Mouse (Mus musculus): ENCODE results near the gene Borcs5. TPM values are rescaled to one million over a fixed set of nuclear protein-coding genes. Genes with fewer than 3 reads are reported as not detected.

Gene Borcs5
- polyA plus RNA-seq, 1 experiment from 2014 or later: 53.6 TPM

DNA sequence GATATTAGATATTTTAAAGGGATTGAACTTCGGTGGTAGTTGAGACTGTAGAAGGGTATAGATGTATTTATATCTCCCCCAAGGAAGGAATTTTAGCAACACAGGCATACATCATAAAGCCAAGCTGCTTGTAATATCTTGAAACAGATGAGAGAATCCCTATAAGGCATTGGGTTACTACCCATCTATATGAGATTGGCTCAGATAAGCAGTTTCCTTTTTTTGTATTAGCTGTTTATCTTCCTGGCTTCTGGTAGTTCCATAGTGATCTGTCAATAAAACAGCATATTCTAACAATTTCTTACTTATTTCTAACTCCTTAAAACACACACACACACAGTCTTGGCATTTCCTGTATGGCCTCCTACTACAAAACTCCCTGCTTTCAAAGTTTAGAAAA lies 590 bp downstream of the Borcs5 start:
- Histone ChIP-seq H3K36me3 (ENCODE audit: control insufficient read depth, insufficient read depth, low read length) (no peaks in the 10 kb centered on the region), H3K4me3 (ENCODE audit: low read depth, low read length) (no peak overlapping the region), H3K9ac (replicated peaks; ENCODE audit: low read depth, low read length) (no peak overlapping the region), H3K27me3 (ENCODE audit: control insufficient read depth, insufficient read depth, low read length) (no peaks in the 10 kb centered on the region), H3K4me1 (ENCODE audit: control insufficient read depth, insufficient read depth, low read length) (peaks cover 8% of the 10 kb centered on the region; the same call in 1 of the 2 replicates), H3K4me2 (ENCODE audit: low read depth, low read length) (no peak overlapping the region), H3K9me3 (ENCODE audit: control insufficient read depth, low read length) (no peaks in the 10 kb centered on the region), H3K27ac (ENCODE audit: low read depth, low read length) (no peak overlapping the region)
- no peak for ATAC-seq (ENCODE audit: low read depth)
- 94% methylated on average over 1 of the region's 1 CpGs for WGBS

DNA sequence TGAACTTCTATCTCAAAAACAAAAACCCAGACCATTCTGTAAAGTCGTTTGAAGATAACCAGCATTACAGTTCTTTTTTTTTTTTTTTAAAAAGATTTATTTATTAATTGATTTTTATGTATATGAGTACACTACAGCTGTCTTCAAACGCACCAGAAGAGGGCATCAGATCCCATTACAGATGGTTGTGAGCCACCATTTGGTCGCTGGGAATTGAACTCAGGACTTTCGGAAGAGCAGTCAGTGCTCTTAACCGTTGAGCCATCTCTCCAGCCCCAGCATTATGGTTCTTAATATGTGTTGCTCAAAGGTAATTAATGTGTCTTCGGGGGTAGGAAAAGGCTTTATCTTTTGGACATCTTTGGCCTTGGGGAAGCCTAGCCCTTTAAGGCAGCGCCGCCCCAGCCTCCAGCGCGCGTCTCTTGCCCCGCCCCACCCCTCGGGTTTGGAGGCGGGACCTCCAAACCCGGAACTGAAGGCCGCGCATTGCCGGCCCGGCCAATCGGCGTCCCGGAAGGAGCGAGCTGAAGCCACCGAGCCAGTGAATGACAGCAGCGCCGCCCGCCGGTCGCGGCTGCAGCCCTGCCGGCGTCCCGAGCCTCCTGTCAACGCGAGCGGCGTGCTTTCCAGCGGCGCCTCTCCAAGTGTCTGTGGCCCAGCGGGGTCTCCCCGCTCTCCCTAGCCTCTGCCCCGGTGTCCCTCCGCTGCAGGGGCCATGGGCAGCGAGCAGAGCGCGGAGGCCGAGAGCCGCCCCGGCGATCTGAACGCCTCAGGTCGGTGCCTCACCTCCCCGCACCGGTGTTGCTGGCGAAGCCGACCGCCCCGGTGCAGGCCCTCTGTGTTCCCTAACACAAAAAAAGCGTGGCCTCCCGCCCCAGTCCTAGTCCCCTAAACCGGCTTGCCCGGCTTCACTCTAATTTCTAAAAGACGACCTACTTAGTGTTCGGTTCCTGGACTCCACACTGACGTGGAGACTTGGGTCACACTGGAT lies 1.5 kb downstream of the Borcs5 start:
- peak overlapping the region; percentile 46 for H3K4me2 ChIP-seq (ENCODE audit: low read depth, low read length)
- H3K4me1 ChIP-seq (ENCODE audit: control insufficient read depth, insufficient read depth, low read length): peaks cover 8% of the 10 kb centered on the region; the same call in 1 of the 2 replicates
- peak overlapping the region; percentile 92 for H3K9ac ChIP-seq (replicated peaks; ENCODE audit: low read depth, low read length)
- WGBS: 2% methylated on average over 63 of the region's 65 CpGs
- no peaks in the 10 kb centered on the region; the same call in 1 of the 2 replicates for H3K36me3 ChIP-seq (ENCODE audit: control insufficient read depth, insufficient read depth, low read length)
- ATAC-seq (ENCODE audit: low read depth): peak; percentile 99
- H3K4me3 ChIP-seq (ENCODE audit: low read depth, low read length): peak overlapping the region; percentile 81
- no peaks in the 10 kb centered on the region for H3K27me3 ChIP-seq (ENCODE audit: control insufficient read depth, insufficient read depth, low read length)
- no peaks in the 10 kb centered on the region for H3K9me3 ChIP-seq (ENCODE audit: control insufficient read depth, low read length)
- peak overlapping the region; percentile 86 for H3K27ac ChIP-seq (ENCODE audit: low read depth, low read length)

DNA sequence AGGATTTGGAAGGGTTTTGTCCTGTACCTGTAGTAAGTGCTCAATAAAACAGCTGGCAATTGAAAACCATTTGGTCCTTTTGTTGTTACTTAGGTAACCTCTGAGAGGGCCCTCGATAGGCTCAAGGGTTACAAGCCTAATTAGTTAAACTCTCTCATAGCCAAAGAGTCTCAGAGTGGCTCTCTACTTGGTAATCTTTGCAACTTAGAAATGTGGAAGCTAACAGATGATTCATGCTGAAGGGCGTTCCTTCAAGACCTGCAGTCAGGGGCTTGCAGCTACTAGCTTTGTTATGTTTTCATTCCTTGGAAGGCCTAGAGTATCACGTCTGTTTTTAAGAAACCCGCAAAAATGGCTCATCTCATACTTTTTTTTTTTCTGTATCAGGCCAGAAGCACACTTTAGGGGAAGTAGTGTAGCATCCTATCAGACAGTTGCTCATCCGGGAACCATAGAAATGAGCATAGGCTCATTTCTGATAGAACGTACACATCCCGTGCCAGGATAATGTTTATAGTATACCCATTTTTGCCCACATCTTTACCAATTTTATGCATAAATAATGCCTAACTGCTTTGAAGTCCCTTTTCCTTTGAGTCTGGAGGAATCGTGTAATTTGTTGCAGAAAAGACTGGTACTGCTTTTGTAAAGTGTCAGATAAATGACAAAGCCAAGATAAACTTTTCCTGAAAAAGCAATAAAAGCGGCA lies 2.6 kb downstream of the Borcs5 start:
- H3K36me3 ChIP-seq (ENCODE audit: control insufficient read depth, insufficient read depth, low read length): no peaks in the 10 kb centered on the region; the same call in 1 of the 2 replicates
- peak overlapping the region; percentile 92 for H3K9ac ChIP-seq (replicated peaks; ENCODE audit: low read depth, low read length)
- H3K27me3 ChIP-seq (ENCODE audit: control insufficient read depth, insufficient read depth, low read length): no peaks in the 10 kb centered on the region
- H3K27ac ChIP-seq (ENCODE audit: low read depth, low read length): no peak overlapping the region
- peak overlapping the region; percentile 81 for H3K4me3 ChIP-seq (ENCODE audit: low read depth, low read length)
- no peaks in the 10 kb centered on the region for H3K9me3 ChIP-seq (ENCODE audit: control insufficient read depth, low read length)
- peaks cover 8% of the 10 kb centered on the region; the same call in 1 of the 2 replicates for H3K4me1 ChIP-seq (ENCODE audit: control insufficient read depth, insufficient read depth, low read length)
- H3K4me2 ChIP-seq (ENCODE audit: low read depth, low read length): peak overlapping the region; percentile 46
- 77% methylated on average over 9 of the region's 9 CpGs for WGBS
- no peak for ATAC-seq (ENCODE audit: low read depth)

DNA sequence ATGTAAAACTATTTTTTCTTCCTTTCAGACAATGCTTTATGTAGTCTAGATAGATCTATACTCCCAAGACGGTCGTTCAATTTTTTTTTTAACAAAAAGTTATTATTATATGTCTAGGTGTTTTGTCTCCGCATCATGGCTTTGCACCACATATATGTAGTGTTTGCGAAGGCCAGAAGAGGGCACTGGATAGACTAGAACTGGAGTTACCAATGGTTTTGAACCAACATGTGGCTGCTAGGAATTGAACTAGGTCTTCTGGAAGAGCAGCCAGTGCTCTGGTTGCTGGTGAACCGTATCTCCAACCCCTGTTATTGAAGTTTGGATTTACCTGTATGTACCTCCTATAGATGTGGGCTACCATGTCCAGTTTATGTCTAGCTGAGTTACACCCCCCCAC lies 4.0 kb downstream of the Borcs5 start:
- Histone ChIP-seq H3K27me3 (ENCODE audit: control insufficient read depth, insufficient read depth, low read length) (no peaks in the 10 kb centered on the region), H3K4me2 (ENCODE audit: low read depth, low read length) (no peak overlapping the region), H3K27ac (ENCODE audit: low read depth, low read length) (no peak overlapping the region), H3K9ac (replicated peaks; ENCODE audit: low read depth, low read length) (no peak overlapping the region), H3K9me3 (ENCODE audit: control insufficient read depth, low read length) (no peaks in the 10 kb centered on the region), H3K36me3 (ENCODE audit: control insufficient read depth, insufficient read depth, low read length) (no peaks in the 10 kb centered on the region; the same call in 1 of the 2 replicates), H3K4me1 (ENCODE audit: control insufficient read depth, insufficient read depth, low read length) (peaks cover 8% of the 10 kb centered on the region; the same call in 1 of the 2 replicates), H3K4me3 (ENCODE audit: low read depth, low read length) (no peak overlapping the region)
- WGBS: 93% methylated on average over 5 of the region's 5 CpGs
- no peak for ATAC-seq (ENCODE audit: low read depth)

DNA sequence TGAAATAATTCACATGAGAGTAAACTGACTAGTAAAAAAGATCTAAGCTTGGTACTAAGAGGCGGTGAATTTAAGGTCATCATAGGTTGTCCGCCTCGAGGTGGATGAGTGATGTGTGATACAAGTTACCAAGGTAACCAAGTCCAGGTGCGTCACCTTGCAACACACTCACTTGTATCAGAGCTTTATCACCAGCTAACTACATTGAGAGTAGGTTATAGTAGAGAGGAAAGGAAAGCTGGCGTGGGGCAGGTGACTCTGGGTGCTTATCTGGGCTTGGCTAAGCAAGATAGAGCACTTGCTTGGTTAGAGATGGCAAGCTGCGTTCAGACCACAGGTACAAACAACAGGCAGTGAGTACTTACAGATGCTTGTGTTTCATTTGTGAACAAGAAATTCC lies 7.5 kb downstream of the Borcs5 start:
- H3K4me3 ChIP-seq (ENCODE audit: low read depth, low read length): no peak overlapping the region
- WGBS: 94% methylated on average over 6 of the region's 6 CpGs
- no peaks in the 10 kb centered on the region; the same call in 1 of the 2 replicates for H3K36me3 ChIP-seq (ENCODE audit: control insufficient read depth, insufficient read depth, low read length)

DNA sequence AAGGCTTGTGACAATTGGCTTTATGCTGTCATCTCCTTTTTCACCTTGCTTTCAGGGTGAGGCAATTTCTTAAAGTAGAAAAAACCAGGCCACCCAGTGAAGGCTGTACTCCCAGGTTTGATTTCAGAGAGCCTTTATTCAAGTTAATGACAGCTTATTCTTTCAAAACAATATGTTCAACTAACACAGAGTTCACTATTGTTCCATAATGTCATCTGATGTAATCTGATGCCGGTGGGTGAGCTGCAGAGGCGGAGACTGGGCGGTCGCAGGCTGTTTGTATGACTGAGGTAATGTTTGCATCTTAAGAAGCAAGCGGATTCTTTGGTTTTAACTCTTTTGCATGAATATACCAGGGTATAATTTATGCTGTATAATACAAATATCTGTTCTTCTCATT lies 8.3 kb downstream of the Borcs5 start:
- Histone ChIP-seq H3K4me2 (ENCODE audit: low read depth, low read length) (no peak overlapping the region), H3K36me3 (ENCODE audit: control insufficient read depth, insufficient read depth, low read length) (no peaks in the 10 kb centered on the region; the same call in 1 of the 2 replicates), H3K9me3 (ENCODE audit: control insufficient read depth, low read length) (no peaks in the 10 kb centered on the region), H3K27ac (ENCODE audit: low read depth, low read length) (no peak overlapping the region), H3K4me3 (ENCODE audit: low read depth, low read length) (no peak overlapping the region), H3K9ac (replicated peaks; ENCODE audit: low read depth, low read length) (no peak overlapping the region), H3K27me3 (ENCODE audit: control insufficient read depth, insufficient read depth, low read length) (no peaks in the 10 kb centered on the region), H3K4me1 (ENCODE audit: control insufficient read depth, insufficient read depth, low read length) (no peaks in the 10 kb centered on the region)
- ATAC-seq (ENCODE audit: low read depth): no peak
- 17% methylated on average over 5 of the region's 5 CpGs for WGBS

More for the DNA sequence above, 7.5 kb downstream of the Borcs5 start:
- Histone ChIP-seq H3K4me2 (ENCODE audit: low read depth, low read length) (no peak overlapping the region), H3K4me1 (ENCODE audit: control insufficient read depth, insufficient read depth, low read length) (peaks cover 5% of the 10 kb centered on the region; the same call in 1 of the 2 replicates), H3K9me3 (ENCODE audit: control insufficient read depth, low read length) (no peaks in the 10 kb centered on the region), H3K27ac (ENCODE audit: low read depth, low read length) (no peak overlapping the region), H3K27me3 (ENCODE audit: control insufficient read depth, insufficient read depth, low read length) (no peaks in the 10 kb centered on the region), H3K9ac (replicated peaks; ENCODE audit: low read depth, low read length) (no peak overlapping the region)
- no peak for ATAC-seq (ENCODE audit: low read depth)

DNA sequence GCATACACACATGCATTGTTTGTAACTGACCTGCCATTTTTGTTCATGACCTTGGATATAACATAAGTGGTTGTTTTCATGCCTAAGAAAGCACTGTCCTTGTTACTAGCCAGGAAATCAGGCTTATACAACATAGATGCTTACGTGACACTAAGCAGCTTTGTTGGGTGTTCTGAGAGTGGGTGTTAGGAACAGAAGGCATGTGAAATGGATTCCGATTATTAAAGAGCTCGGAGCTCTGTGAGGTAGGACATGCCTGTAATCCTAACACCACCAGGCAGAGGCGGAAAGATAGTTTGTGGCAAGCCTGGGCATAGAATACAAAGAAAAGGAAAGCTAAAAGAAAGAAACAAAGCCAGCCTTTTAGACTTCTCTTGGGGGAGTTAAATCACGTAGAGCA lies 9.0 kb downstream of the Borcs5 start:
- Histone ChIP-seq H3K9me3 (ENCODE audit: control insufficient read depth, low read length) (no peaks in the 10 kb centered on the region), H3K36me3 (ENCODE audit: control insufficient read depth, insufficient read depth, low read length) (no peaks in the 10 kb centered on the region; the same call in 1 of the 2 replicates), H3K9ac (replicated peaks; ENCODE audit: low read depth, low read length) (no peak overlapping the region), H3K4me1 (ENCODE audit: control insufficient read depth, insufficient read depth, low read length) (no peaks in the 10 kb centered on the region), H3K27ac (ENCODE audit: low read depth, low read length) (0 out of 2 replicates have a peak overlapping the region, but pooled peaks have one; percentile 28), H3K27me3 (ENCODE audit: control insufficient read depth, insufficient read depth, low read length) (no peaks in the 10 kb centered on the region), H3K4me3 (ENCODE audit: low read depth, low read length) (no peak overlapping the region), H3K4me2 (ENCODE audit: low read depth, low read length) (no peak overlapping the region)
- WGBS: 38% methylated on average over 5 of the region's 5 CpGs
- ATAC-seq (ENCODE audit: low read depth): no peak

DNA sequence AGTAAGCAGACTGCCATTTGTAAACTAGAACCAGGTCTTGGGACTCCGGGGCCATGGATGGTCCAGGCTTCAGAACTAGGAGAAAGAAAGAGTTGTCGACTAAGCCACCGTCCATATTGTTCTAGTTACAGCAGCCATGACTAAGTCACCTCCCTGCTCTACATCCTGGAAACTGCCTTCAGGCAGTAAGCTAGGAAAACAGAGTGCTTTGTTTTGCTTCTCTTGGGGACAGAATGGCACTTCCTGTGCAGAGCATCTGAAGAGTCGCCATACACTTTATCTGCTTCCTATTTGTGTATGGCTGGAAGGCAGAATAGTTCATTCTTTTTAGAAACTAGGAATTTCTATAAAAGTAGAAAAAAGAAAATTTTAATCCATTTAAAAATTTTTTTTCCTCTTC lies 17.2 kb downstream of the Borcs5 start:
- Histone ChIP-seq H3K36me3 (ENCODE audit: control insufficient read depth, insufficient read depth, low read length) (no peaks in the 10 kb centered on the region), H3K9ac (replicated peaks; ENCODE audit: low read depth, low read length) (no peak overlapping the region), H3K27me3 (ENCODE audit: control insufficient read depth, insufficient read depth, low read length) (no peaks in the 10 kb centered on the region), H3K4me1 (ENCODE audit: control insufficient read depth, insufficient read depth, low read length) (no peaks in the 10 kb centered on the region), H3K27ac (ENCODE audit: low read depth, low read length) (no peak overlapping the region), H3K4me3 (ENCODE audit: low read depth, low read length) (no peak overlapping the region), H3K4me2 (ENCODE audit: low read depth, low read length) (no peak overlapping the region), H3K9me3 (ENCODE audit: control insufficient read depth, low read length) (no peaks in the 10 kb centered on the region)
- 79% methylated on average over 4 of the region's 4 CpGs for WGBS
- no peak for ATAC-seq (ENCODE audit: low read depth)

All from neural tube, embryonic 14.5 days (tissue).